8 mouse cellular contexts compared by ENCODE assay signal in the genomic region with DNA sequence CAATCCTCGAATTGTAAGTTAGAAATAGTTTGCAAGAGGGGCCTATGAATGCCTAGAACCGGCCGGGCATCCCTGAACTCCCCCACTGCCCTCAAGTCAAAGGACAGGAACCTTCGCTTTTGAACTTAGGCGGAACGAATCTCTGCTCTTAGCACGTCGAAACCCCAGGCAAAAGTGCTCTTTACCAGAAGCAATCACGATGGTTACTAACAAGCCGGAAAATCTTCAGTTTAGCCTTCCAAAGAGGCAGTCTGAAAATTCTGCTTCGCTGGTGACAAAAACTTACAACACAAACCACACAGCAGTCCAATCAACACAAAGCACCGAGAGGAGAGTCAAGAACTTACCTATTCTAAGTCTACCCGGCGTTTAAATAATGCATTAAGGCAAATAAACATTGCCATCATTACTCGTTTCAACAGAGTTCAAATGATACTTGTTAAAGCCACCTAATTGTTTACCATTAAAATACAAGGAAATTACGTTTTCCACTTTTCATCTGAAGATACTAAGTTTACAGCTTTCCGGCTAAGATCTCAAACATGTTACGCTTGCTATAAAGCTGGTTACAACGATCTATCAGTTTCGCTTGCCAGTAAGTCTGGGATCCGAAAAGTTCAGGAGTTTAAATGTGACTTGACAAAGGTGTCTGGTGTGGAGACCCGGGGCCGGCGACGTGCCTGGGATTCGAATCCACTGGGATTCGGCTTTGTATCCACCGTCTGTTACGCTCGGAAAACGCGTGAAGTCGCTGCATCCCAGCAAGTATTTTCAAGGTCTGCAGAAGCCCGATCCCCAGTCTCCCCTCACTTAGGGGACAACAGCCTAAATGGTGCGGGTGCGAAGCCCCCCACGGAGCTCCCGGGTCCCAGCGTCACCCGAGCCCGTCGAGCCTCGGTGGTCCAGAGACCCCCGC. TPM values are rescaled to one million over a fixed set of nuclear protein-coding genes. Genes with fewer than 3 reads are reported as not detected.
A peak's percentile ranks its signal among the peaks of the same experiment; 100 is the strongest.
DNase-seq lines count a peak whose midpoint lies in the region; ATAC-seq lines count a peak whose summit lies in the region.

No protein-coding gene starts in this region.

- H3K27ac ChIP-seq in brown adipose tissue, adult 24 weeks (replicated peaks; ENCODE audit: low read depth, low read length): no peak overlapping the region
- H3K27ac ChIP-seq in hindbrain, embryonic 12.5 days: peak overlapping the region; percentile 94

- under 1% methylated on average over 44 of the region's 44 CpGs for WGBS in hindbrain, embryonic 12.5 days

- peak overlapping the region; percentile 96 for H3K4me3 ChIP-seq in brown adipose tissue, adult 24 weeks (ENCODE audit: insufficient read depth, low read depth, low read length)
- H3K4me3 ChIP-seq in hindbrain, embryonic 12.5 days: peak overlapping the region; percentile 78

- no peak for ATAC-seq in CD4-positive, CD25-positive, alpha-beta regulatory T cell, adult 4 months
- ATAC-seq in hindbrain, embryonic 12.5 days (ENCODE audit: low FRiP score): no peak; the same call in 1 of the 2 replicates

- peak overlapping the region; percentile 88 for H3K9ac ChIP-seq in hindbrain, embryonic 12.5 days

- no peaks in the 10 kb centered on the region for H3K4me1 ChIP-seq in brown adipose tissue, adult 24 weeks (ENCODE audit: control insufficient read depth, insufficient read depth, insufficient read length, low read length)
- H3K4me1 ChIP-seq in hindbrain, embryonic 12.5 days: peaks cover 27% of the 10 kb centered on the region

- H3K4me2 ChIP-seq in hindbrain, embryonic 12.5 days (replicated peaks): peak overlapping the region; percentile 62

- H3K36me3 ChIP-seq in hindbrain, embryonic 12.5 days: no peaks in the 10 kb centered on the region

- peak; percentile 31 for DNase-seq in CD4-positive, CD25-positive, alpha-beta regulatory T cell, adult 2 months (ENCODE audit: low read depth, low spot score)
- peak; percentile 55 for DNase-seq in forelimb bud, embryonic 11.5 days (ENCODE audit: low read depth, low spot score)
- DNase-seq in layer of hippocampus, postnatal 25 days (ENCODE audit: extremely low spot score in 1 of 2, low spot score in 1 of 2): peak; percentile 31 to 44
- DNase-seq in lung, postnatal 14 days: peak; percentile 40
- DNase-seq in right cerebral cortex, postnatal 14 days: peak; percentile 35

- no peaks in the 10 kb centered on the region for H3K27me3 ChIP-seq in hindbrain, embryonic 12.5 days

- H3K9me3 ChIP-seq in hindbrain, embryonic 12.5 days (replicated peaks): no peaks in the 10 kb centered on the region

RNA-seq across cellular contexts. Expression of a gene that starts 0.8 kb away (rescaled TPM):
- polyA plus RNA-seq in CD4-positive, CD25-positive, alpha-beta regulatory T cell, adult 4 months (2017; shearing (Covaris generic)): 1 to 10 TPM in 1 of 2 experiments, under 1 TPM in 1; 0.82 to 2.1 TPM
- polyA plus RNA-seq in brown adipose tissue, adult 24 weeks (2012; ENCODE audit: insufficient read depth, insufficient read length, missing spikeins): 0.54 and 0.83 TPM in 2 replicates
- polyA plus RNA-seq in hindbrain, embryonic 12.5 days (2016; fragmentation: Nextera tagmentation; extraction: Ambion mirVana): 66.5 and 68.0 TPM in 2 replicates
- total RNA-seq in layer of hippocampus, postnatal 25 days (2021): 10 to 100 TPM; 17.8 to 17.9 TPM

RNA-seq across cellular contexts. Expression of a gene that starts 18.1 kb away (rescaled TPM):
- polyA plus RNA-seq in CD4-positive, CD25-positive, alpha-beta regulatory T cell, adult 4 months (2017; shearing (Covaris generic)): not detected
- polyA plus RNA-seq in brown adipose tissue, adult 24 weeks (2012; ENCODE audit: insufficient read depth, insufficient read length, missing spikeins): not detected in 2 replicates
- polyA plus RNA-seq in hindbrain, embryonic 12.5 days (2016; fragmentation: Nextera tagmentation; extraction: Ambion mirVana): 0.25 and 0.40 TPM in 2 replicates
- not detected for total RNA-seq in layer of hippocampus, postnatal 25 days (2021)

Comparison
In these comparisons a context has a peak if more than half of its experiments do, and no peak if none do; other contexts are left out.
1. RNA of a gene that starts 0.8 kb away (polyA plus RNA-seq): 66.5 to 68.0 TPM in hindbrain, embryonic 12.5 days; 0.82 to 2.1 TPM in CD4-positive, CD25-positive, alpha-beta regulatory T cell, adult 4 months and 0.54 to 0.83 TPM in brown adipose tissue, adult 24 weeks; every median in the first group is over 10 times any median in the second.
2. Peak in every context shown above with its lines, with median percentiles within 50 percentile points of each other: DNase-seq.